Mouse (Mus musculus): ENCODE data around the gene Tmprss11a. TPM values are rescaled to one million over a fixed set of nuclear protein-coding genes. Genes with fewer than 3 reads are reported as not detected.

Gene Tmprss11a
- polyA plus RNA-seq, 1 experiment from 2014 or later = not detected

Other genes starting within 250 kb of the Tmprss11a start
- not detected in 2 replicates for gene Tmprss11c, start 179.7 kb downstream of the Tmprss11a start, polyA plus RNA-seq (2015; fragmentation: Nextera tagmentation; extraction: Ambion mirVana)
- gene Tmprss11d, start 95.6 kb downstream of the Tmprss11a start, polyA plus RNA-seq (2015; fragmentation: Nextera tagmentation; extraction: Ambion mirVana) = 0.09 and 0.18 TPM in 2 replicates
- gene Tmprss11g, start 49.6 kb upstream of the Tmprss11a start, polyA plus RNA-seq (2015; fragmentation: Nextera tagmentation; extraction: Ambion mirVana) = 0.20 TPM in 1 of 2 replicates, not detected in the other
- gene Tmprss11f, start 163.4 kb upstream of the Tmprss11a start, polyA plus RNA-seq (2015; fragmentation: Nextera tagmentation; extraction: Ambion mirVana) = not detected in 2 replicates
- 0.03 TPM in 1 of 2 replicates, not detected in the other for gene Tmprss11b, start 207.4 kb upstream of the Tmprss11a start, polyA plus RNA-seq (2015; fragmentation: Nextera tagmentation; extraction: Ambion mirVana)